Mouse (Mus musculus): ENCODE results near the gene Slc35f6. TPM values are rescaled to one million over a fixed set of nuclear protein-coding genes. Genes with fewer than 3 reads are reported as not detected.
"Not testable (repeated sequence)": the region's sequence is repeated elsewhere in the genome, so short reads cannot be mapped to it uniquely, and the experiment has no call there.

Gene Slc35f6
- polyA plus RNA-seq, 2 experiments: 10.1 to 10.2 TPM

DNA sequence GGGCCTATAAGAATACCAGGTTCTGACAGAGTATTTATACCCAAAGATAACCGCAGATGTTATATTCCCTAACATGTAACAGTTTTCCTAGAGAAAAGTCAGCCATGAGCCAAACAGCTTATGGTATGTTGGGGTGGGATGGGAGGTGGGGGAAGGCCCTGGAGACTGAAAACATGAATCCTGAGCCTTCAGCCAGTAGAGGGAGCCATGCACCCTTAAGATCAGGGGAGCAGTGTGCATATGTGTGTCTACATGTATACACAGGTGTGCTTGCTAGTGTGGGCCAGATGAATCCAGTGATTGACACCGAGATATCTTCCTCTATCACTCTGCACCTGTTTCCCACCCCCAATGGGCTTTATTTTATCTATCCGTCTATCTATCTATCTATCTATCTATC lies 39.0 kb downstream of the Slc35f6 start:
- Histone ChIP-seq H3K4me1 (replicated peaks; ENCODE audit: control insufficient read depth in 2 of 2, insufficient read depth in 2 of 2, low read length in 1 of 2) (no peaks in the 10 kb centered on the region), H3K4me3 (ENCODE audit: insufficient read depth in 1 of 2, low read depth in 2 of 2, low read length in 2 of 2) (no peak overlapping the region), H3K27me3 (ENCODE audit: control insufficient read depth, insufficient read depth, low read length) (no peaks in the 10 kb centered on the region), H3K9ac (replicated peaks) (no peak overlapping the region), H3K27ac (no peak overlapping the region), H3K9me3 (ENCODE audit: control insufficient read depth, low read length) (no peaks in the 10 kb centered on the region), H3K4me2 (ENCODE audit: low read depth) (no peak overlapping the region), H3K36me3 (replicated peaks; ENCODE audit: control insufficient read depth, insufficient read depth, low read depth) (no peaks in the 10 kb centered on the region)
- no peak for DNase-seq (ENCODE audit: low read depth in 3 of 3, low spot score in 3 of 3)
- ATAC-seq (ENCODE audit: insufficient read depth): no peak
- WGBS (ENCODE audit: insufficient replicate concordance): 40% methylated on average over 3 of the region's 3 CpGs
- TF ChIP-seq EP300 (IDR thresholded peaks at IDR 0.05; ENCODE audit: low read depth) (no peak), CTCF (IDR thresholded peaks at IDR 0.05; ENCODE audit: low read depth) (peak; percentile 62)

DNA sequence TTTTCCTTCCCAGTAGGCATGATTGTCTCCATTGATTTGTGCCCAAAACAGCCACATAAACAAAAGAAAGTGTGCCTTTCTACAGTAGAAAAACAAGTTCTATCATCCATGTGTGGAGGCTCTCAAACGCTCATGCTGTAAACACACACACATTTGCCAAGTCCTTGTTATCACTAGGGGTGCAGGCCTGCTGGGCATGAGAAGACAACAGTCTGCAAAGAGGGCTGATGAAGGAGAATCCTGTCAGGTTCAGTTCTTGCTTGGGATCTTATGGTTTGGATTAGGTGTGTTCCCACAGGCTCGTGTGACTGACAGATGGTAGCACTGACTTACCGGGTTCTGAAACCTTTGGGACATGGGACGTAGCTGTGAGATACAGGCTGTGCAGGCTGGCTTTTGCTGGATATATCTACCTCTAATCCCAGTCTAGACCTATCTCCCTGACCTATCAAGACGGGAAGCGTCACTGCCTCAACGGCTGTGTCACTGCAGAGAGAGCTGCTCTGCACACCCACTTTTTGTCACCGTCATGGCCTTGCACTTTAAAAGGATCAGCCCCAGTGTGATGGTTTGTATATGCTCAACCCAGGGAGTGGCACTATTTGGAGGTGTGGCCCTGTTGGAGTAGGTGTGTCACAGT lies 52.7 kb downstream of the Slc35f6 start:
- Histone ChIP-seq H3K4me1 (replicated peaks; ENCODE audit: control insufficient read depth in 2 of 2, insufficient read depth in 2 of 2, low read length in 1 of 2) (no peaks in the 10 kb centered on the region), H3K27ac (no peak overlapping the region), H3K9me3 (ENCODE audit: control insufficient read depth, low read length) (no peaks in the 10 kb centered on the region), H3K4me3 (ENCODE audit: insufficient read depth in 1 of 2, low read depth in 2 of 2, low read length in 2 of 2) (no peak overlapping the region), H3K4me2 (ENCODE audit: low read depth) (no peak overlapping the region), H3K36me3 (replicated peaks; ENCODE audit: control insufficient read depth, insufficient read depth, low read depth) (no peaks in the 10 kb centered on the region), H3K9ac (replicated peaks) (no peak overlapping the region), H3K27me3 (ENCODE audit: control insufficient read depth, insufficient read depth, low read length) (no peaks in the 10 kb centered on the region)
- ATAC-seq (ENCODE audit: insufficient read depth): no peak
- no peak for TF ChIP-seq EP300 (IDR thresholded peaks at IDR 0.05; ENCODE audit: low read depth)
- TF ChIP-seq CTCF (IDR thresholded peaks at IDR 0.05; ENCODE audit: low read depth): no peak
- DNase-seq (ENCODE audit: low read depth in 3 of 3, low spot score in 3 of 3): no peak
- WGBS (ENCODE audit: insufficient replicate concordance): 45% methylated on average over 8 of the region's 8 CpGs

DNA sequence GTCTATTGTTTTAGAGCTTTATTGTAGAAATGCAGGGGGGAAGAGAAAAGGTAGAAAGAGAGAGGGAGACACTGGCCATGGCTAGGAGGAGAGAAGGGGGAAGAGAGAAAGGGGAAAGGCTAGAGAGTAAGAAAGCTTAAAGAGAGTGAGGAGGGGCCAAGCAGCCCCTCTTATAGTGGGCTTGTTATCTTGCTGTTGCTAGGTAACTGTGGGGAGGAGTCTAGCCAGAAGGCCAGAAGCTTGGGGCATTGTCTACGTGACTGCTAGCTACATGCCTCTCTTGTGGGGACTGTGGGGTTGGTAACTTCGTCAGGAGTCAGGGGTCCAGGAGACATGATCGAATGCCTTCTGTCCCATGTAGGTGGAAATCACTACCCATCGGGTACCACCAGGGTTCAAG lies 53.6 kb downstream of the Slc35f6 start:
- H3K9me3 ChIP-seq (ENCODE audit: control insufficient read depth, low read length); H3K36me3 ChIP-seq (replicated peaks; ENCODE audit: control insufficient read depth, insufficient read depth, low read depth); H3K9ac ChIP-seq (replicated peaks); ATAC-seq (ENCODE audit: insufficient read depth); H3K4me2 ChIP-seq (ENCODE audit: low read depth); H3K4me1 ChIP-seq (replicated peaks; ENCODE audit: control insufficient read depth in 2 of 2, insufficient read depth in 2 of 2, low read length in 1 of 2); H3K27me3 ChIP-seq (ENCODE audit: control insufficient read depth, insufficient read depth, low read length); H3K4me3 ChIP-seq (ENCODE audit: insufficient read depth in 1 of 2, low read depth in 2 of 2, low read length in 2 of 2); H3K27ac ChIP-seq; DNase-seq (ENCODE audit: low read depth in 3 of 3, low spot score in 3 of 3): not testable (repeated sequence)
- WGBS (ENCODE audit: insufficient replicate concordance): 30% methylated on average over 4 of the region's 4 CpGs

DNA sequence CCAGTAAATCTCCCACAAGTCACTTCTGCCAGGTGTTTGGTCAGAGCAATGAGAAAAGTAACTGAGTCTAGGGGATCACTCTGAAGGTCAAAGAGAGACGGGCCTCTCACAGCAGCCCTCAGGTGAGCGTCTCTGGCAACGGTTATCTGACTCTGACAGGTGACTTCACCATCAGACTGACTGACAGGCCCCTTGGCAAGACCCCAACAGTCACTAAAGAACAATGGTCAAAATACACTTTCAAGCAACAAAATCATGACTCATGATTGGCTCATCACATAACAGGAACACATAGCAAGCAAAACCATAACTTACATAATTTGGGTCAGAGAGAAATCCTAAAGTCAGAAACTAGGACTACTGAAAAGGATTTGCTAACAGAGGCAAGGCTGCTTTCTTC lies 54.1 kb downstream of the Slc35f6 start:
- Histone ChIP-seq H3K4me3 (ENCODE audit: insufficient read depth in 1 of 2, low read depth in 2 of 2, low read length in 2 of 2) (no peak overlapping the region), H3K27me3 (ENCODE audit: control insufficient read depth, insufficient read depth, low read length) (no peaks in the 10 kb centered on the region), H3K9ac (replicated peaks) (no peak overlapping the region), H3K4me1 (replicated peaks; ENCODE audit: control insufficient read depth in 2 of 2, insufficient read depth in 2 of 2, low read length in 1 of 2) (no peaks in the 10 kb centered on the region), H3K27ac (no peak overlapping the region), H3K36me3 (replicated peaks; ENCODE audit: control insufficient read depth, insufficient read depth, low read depth) (no peaks in the 10 kb centered on the region), H3K9me3 (ENCODE audit: control insufficient read depth, low read length) (no peaks in the 10 kb centered on the region), H3K4me2 (ENCODE audit: low read depth) (no peak overlapping the region)
- DNase-seq (ENCODE audit: low read depth in 3 of 3, low spot score in 3 of 3) (no peak), ATAC-seq (ENCODE audit: insufficient read depth) (no peak)
- no peak for TF ChIP-seq CTCF (IDR thresholded peaks at IDR 0.05; ENCODE audit: low read depth)
- TF ChIP-seq EP300 (IDR thresholded peaks at IDR 0.05; ENCODE audit: low read depth): no peak
- WGBS (ENCODE audit: insufficient replicate concordance): 71% methylated on average over 3 of the region's 3 CpGs

Small RNA genes within 50 kb of the gene (microRNA-seq; reads per million reads assigned to microRNA genes)
- not detected for gene Mir5625

Other genes starting within 250 kb of the Slc35f6 start
- gene Otof, start 186.0 kb upstream of the Slc35f6 start, polyA plus RNA-seq (2012; rRNA removed): 0.01 TPM in 2 replicates
- gene Otof, start 186.0 kb upstream of the Slc35f6 start, polyA plus RNA-seq (2014; fragmentation: Nextera tagmentation; extraction: Ambion mirVana): not detected in 2 replicates
- gene 1700001C02Rik, start 181.9 kb upstream of the Slc35f6 start, polyA plus RNA-seq (2012; rRNA removed): not detected in 2 replicates
- gene 1700001C02Rik, start 181.9 kb upstream of the Slc35f6 start, polyA plus RNA-seq (2014; fragmentation: Nextera tagmentation; extraction: Ambion mirVana): not detected in 2 replicates
- gene Cib4, start 102.1 kb upstream of the Slc35f6 start, polyA plus RNA-seq (2012; rRNA removed): not detected in 2 replicates
- not detected in 2 replicates for gene Cib4, start 102.1 kb upstream of the Slc35f6 start, polyA plus RNA-seq (2014; fragmentation: Nextera tagmentation; extraction: Ambion mirVana)
- gene Kcnk3, start 59.8 kb upstream of the Slc35f6 start, polyA plus RNA-seq (2012; rRNA removed): 0.07 and 0.11 TPM in 2 replicates
- gene Kcnk3, start 59.8 kb upstream of the Slc35f6 start, polyA plus RNA-seq (2014; fragmentation: Nextera tagmentation; extraction: Ambion mirVana): 0.11 and 0.16 TPM in 2 replicates
- gene Cenpa, start 18.8 kb downstream of the Slc35f6 start, polyA plus RNA-seq (2012; rRNA removed): 116 and 122 TPM in 2 replicates
- 209 and 236 TPM in 2 replicates for gene Cenpa, start 18.8 kb downstream of the Slc35f6 start, polyA plus RNA-seq (2014; fragmentation: Nextera tagmentation; extraction: Ambion mirVana)
- gene Dpysl5, start 63.6 kb downstream of the Slc35f6 start, polyA plus RNA-seq (2012; rRNA removed): 0.15 and 0.49 TPM in 2 replicates
- gene Dpysl5, start 63.6 kb downstream of the Slc35f6 start, polyA plus RNA-seq (2014; fragmentation: Nextera tagmentation; extraction: Ambion mirVana): 0.10 and 0.23 TPM in 2 replicates
- gene Mapre3, start 166.7 kb downstream of the Slc35f6 start, polyA plus RNA-seq (2012; rRNA removed): 1.9 and 2.4 TPM in 2 replicates
- 1.2 and 1.4 TPM in 2 replicates for gene Mapre3, start 166.7 kb downstream of the Slc35f6 start, polyA plus RNA-seq (2014; fragmentation: Nextera tagmentation; extraction: Ambion mirVana)
- gene Tmem214, start 220.1 kb downstream of the Slc35f6 start, polyA plus RNA-seq (2012; rRNA removed): 21.8 and 26.1 TPM in 2 replicates
- gene Tmem214, start 220.1 kb downstream of the Slc35f6 start, polyA plus RNA-seq (2014; fragmentation: Nextera tagmentation; extraction: Ambion mirVana): 25.0 and 25.8 TPM in 2 replicates
- gene Agbl5, start 240.8 kb downstream of the Slc35f6 start, polyA plus RNA-seq (2012; rRNA removed): 5.0 and 6.0 TPM in 2 replicates
- 4.8 and 5.1 TPM in 2 replicates for gene Agbl5, start 240.8 kb downstream of the Slc35f6 start, polyA plus RNA-seq (2014; fragmentation: Nextera tagmentation; extraction: Ambion mirVana)

Measured in liver, embryonic 14.5 days (tissue).